Mouse (Mus musculus) olfactory bulb, adult 2 months (tissue): Measurements from ENCODE around the gene Gzme.

ENCODE experiments used
- CTCF ChIP-seq: fragments of 200-500 bp; IDR thresholded peaks from 2 replicates; pipeline ENCODE4 v1.5.1; 2012; ENCODE audit warnings: low read depth, mild to moderate bottlenecking, low read length, moderate library complexity; ENCODE audit not compliant: insufficient read depth
- POLR2A ChIP-seq: fragments of 200-500 bp; IDR thresholded peaks from 2 replicates; pipeline ENCODE4 v1.6.1; 2012; ENCODE audit warnings: mild to moderate bottlenecking, low read depth, low read length, moderate library complexity; ENCODE audit not compliant: insufficient read depth

- TF ChIP-seq CTCF (no peak), POLR2A (no peak)
These were observed 34.9 kb upstream of the Gzme start for GRCm38 (mm10) chr14:56155340-56155739.
